Mouse (Mus musculus): ENCODE data around the gene Rbfox3.

Gene Rbfox3

DNA sequence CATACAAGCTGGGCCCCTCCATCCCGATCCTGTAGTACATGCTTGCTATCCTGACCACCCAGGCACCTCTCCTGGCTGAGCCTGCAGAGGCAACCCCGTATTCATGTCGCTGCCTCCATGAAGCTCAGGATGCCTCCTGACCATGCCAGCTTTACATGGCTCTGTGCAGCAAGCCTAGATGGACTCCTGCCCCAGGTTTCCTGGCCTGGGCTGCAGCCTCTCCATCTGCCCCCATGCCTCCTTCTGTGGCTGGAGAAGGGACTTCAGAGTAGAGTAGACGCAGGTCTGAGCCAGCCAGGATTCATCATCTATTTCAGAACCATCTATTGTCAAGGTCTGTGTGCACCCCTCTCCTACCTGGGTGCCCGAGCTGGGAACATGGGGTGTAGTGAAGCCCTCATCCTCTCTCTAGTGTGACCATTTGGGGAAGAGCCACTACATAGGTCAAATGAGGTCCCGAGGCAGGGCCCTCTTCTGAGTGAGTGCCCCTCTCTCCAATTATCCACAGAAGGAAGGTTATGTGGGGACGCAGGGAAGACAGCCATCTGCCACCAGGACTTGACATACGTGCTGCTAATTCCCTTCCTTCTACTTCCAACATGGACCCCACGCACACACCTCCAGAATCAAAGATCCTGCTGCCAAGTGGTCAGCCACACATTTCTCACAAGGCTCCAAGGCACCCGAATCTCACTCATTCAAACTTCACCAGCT lies 153.0 kb downstream of the Rbfox3 start:
- no peak for DNase-seq (ENCODE audit: low spot score)

DNA sequence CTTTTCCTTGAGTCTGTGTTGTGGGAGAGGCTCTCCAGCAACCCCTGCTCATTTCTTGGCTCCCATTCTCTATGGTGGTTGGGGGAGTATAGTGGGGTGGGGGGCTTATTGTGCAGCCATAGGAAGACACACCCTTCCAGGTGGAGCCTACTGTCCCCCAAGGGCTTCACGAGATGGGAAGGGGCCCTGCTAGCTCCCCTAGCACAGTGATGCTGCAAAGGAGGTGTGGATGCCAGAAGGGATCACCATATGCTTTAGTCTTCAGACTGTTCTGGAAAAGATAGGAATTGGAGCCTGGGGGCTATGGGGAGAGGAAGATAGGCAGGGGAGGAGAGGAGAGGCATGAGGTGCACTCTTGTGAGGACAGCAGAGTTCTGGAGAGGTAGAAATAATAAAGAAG lies 153.9 kb downstream of the Rbfox3 start:
- DNase-seq (ENCODE audit: low spot score): no peak

DNA sequence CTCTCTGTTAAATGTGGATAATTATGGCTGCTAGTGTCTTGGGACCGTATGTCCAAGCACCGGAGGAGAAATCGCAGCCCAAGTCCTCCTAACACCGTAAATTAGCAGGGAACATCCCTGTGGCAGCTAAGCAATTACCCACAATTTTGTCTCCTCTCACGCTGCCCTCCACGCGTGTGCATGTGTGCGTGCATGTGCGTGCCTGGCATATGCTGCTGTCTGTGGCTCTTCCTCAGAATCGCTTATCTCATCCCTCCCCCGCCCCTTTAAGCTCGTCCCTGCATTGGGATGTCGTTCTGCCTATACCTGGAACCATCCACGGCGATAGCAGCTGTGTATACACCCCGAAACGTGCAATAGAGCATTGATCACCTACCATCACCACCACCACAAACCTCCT lies 156.4 kb downstream of the Rbfox3 start:
- DNase-seq (ENCODE audit: low spot score): no peak

DNA sequence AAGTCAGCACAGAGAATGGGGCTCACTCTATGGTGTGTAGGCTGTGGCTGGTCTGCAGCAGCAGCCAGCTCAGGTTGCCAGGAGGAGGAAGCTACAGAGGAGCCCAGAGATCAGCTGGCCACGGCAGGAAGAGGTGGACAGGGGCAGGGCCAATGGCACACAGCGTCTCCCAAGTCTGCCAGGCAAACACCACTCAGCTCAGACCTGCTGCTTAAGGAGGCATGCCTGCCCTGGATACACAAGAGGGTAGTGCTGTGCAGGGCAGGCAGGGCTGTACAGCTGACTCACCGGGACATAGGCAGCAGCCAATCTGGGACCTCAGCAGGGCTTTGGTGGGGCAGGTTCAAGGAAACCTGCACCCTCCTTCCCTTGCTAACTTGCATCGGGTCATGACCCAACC lies 156.9 kb downstream of the Rbfox3 start:
- no peak for DNase-seq (ENCODE audit: low spot score)

DNA sequence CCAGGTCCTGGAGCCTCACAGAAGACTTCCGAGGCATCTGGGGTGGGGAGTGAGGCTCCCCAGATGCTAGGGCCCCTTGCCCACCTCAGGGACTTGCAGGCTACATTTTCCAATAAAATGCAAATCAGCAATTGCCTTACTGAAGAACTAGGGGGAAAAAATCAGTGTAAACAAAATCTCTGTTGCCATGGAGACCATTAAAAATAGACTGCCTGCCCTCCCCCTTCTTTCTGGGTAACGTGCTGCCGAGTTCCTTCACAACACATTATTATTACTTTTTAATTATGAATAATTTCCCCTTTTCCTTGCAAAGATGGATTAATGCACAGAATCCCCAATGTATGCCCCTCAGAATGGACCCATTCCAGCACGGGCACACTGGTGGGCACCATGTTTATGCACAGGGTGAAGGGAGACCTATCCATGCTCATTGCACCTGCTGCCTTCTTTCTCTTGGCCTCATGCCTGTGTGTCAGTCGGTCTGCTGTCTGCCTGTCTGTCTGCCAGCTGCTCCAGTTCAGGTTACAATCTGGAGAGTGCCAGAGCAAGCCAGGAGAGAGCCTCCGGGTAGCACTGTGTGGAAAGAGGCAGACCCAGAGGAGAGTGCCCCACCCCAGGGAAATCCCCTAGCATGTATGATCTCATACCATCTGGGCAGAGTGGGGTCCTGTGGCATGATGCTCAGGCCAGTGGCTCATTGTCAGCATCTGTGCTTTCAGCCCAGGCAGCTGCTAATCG lies 159.3 kb downstream of the Rbfox3 start:
- DNase-seq (ENCODE audit: low spot score): no peak

DNA sequence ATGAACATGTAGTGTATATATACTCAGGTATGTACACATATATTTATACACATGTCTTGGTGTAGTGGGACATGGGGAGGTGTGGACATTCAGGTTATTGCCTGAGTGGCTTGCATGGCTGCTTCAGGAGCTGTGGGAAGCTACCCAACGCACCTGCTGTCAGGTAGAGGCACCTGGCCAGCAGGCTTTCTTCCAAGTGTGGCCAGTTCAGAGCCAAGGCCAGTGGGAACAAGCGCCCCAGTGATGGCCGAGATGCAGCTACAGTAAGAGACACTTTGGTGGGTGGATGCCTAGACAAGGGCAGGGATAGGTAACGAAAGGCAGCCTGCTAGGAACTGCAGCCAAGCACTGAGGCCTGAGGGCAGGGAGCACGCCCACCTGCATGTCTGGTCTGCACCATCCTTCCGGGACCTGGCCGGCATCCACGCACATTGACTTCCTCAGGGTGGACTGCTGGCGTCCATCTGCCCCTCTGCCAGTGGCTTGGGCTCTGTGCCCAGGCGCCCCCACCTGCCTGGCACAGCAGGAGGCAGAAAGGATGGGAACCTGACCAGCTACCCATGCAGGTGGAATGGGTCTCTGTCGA lies 160.6 kb downstream of the Rbfox3 start:
- no peak for DNase-seq (ENCODE audit: low spot score)

DNA sequence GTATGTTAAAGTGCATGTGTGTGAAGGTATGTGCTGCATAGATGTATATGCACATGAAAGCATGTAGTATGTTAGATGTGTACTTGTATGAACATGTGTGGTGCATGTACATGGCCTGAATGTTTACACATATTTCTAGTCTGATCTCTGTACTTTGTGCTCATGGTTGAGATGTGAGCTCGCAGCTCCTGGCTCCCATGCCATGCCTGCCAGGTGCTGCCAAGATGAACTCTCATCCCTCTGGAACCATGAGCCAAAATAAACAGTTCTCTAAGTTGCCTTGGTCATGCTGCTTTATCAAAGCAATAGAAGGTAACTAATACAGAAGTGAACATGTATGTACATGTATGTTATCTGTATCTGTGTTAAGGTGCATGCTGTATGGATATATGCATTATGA lies 161.9 kb downstream of the Rbfox3 start:
- no peak for DNase-seq (ENCODE audit: low spot score)

DNA sequence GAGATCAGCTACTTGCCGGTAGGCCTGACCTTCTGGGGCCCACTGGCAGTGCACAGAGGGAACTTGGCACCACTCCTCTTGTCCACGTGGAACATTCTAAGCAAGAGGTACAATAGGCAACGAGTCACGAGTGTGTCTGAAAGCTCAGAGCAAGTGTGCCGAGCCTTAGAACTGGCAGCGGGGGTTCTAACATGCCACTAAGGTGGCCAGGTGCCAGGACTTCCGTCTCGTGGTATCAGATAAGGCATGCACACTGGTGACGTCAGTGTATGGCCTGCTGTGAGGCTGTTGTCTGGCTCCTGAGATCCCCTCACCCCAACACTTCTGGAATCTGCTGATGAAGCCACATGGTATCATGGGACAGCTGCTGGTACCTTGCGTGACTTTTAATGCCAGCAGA lies 162.8 kb downstream of the Rbfox3 start:
- no peak for DNase-seq (ENCODE audit: low spot score)

DNA sequence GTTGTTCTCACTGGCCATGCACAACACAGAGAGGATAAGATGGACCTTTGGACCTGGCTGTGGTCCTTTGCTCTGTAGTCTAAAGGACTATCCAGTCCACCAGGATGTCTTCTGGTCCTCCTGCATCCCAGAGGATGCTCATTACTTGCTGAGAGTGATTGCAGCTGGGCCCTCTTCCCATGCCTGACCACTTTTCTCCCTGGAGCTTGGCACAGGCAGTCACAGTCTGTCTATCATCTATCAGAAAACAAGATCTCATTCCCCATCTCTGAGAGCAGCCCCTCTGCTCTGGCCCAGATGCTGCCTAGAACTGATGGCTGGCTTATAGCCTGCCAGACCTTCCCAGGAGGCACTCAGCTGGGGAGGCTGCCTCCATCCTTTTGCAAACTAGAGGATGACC lies 166.1 kb downstream of the Rbfox3 start:
- no peak for DNase-seq (ENCODE audit: low spot score)

DNA sequence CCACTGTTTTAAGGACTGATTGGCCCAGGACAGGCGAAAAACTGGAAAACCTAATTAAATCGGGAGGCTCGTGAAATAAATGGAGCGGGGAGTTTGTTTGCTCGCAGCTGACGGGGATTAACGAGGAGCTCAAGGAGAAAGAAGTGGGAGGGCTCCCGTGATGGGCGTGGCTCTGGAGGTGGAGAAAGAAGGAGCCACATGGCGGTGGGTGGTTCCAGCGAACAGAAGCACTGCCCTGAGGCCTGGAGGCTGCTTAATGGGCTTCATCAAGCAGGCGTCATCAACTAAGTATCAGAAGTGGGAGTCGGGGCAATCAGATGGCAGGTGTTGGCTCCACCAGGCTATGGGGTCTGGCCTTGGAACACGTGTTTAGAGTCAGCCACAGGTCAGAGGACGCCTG lies 166.6 kb downstream of the Rbfox3 start:
- DNase-seq (ENCODE audit: low spot score): peak; percentile 12

DNA sequence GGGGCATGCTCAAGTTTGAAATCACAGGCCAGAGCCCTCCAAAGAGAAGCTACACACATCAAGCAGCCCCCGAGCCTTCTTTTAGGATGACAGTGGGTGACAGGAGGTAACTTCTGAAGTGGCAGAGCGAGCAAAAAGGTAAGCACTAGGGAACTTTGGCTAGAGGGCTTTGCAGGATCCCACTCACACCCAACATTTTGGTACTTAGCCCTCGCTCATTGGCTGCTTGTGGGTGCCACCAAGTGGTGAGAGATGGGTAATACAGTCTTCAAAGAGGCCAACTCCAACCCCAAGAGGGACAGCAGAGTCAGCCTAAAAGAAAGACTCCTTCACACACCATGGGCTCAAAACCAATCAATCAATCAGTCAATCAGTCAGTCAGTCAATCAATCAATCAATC lies 168.6 kb downstream of the Rbfox3 start:
- DNase-seq (ENCODE audit: low spot score): peak; percentile 25

DNA sequence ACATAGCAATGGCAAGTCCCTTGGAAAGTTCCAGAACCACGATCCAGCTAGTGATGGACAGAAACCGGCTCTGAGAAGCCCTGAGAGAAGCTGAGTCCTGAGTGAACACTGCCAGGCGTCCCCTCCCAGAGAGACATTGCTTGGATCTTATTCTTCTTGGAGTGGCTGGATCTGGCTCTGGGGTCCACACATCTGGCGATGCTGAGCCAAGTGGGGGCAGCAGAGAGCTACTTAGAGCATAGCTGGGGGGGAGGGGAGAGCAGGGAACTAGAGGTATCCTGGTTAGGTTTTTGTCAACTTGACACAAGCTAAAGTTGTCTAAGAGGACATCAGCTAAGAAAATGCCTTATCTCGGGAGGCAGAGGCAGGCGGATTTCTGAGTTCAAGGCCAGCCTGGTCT lies 170.1 kb downstream of the Rbfox3 start:
- DNase-seq (ENCODE audit: low spot score): no peak

DNA sequence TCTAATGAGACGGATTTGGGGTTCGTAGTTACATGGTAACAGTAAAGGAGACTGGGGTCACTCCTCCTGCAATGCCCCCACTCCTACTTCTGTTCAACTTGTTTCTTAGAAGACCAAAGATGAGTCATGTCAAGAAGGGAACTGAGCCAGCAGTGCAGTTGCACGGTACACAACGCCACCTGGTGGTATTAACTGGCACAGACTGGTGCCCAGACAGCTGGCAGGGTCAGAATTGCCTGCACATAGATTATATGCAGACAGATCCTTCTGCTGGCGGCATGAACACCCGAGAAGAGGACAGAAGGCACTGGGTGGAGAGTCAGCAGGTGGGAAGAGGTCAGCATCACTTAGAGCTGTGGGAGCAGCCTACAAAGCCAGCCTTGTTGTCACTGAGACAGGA lies 171.4 kb downstream of the Rbfox3 start:
- DNase-seq (ENCODE audit: low spot score): peak; percentile 56

DNA sequence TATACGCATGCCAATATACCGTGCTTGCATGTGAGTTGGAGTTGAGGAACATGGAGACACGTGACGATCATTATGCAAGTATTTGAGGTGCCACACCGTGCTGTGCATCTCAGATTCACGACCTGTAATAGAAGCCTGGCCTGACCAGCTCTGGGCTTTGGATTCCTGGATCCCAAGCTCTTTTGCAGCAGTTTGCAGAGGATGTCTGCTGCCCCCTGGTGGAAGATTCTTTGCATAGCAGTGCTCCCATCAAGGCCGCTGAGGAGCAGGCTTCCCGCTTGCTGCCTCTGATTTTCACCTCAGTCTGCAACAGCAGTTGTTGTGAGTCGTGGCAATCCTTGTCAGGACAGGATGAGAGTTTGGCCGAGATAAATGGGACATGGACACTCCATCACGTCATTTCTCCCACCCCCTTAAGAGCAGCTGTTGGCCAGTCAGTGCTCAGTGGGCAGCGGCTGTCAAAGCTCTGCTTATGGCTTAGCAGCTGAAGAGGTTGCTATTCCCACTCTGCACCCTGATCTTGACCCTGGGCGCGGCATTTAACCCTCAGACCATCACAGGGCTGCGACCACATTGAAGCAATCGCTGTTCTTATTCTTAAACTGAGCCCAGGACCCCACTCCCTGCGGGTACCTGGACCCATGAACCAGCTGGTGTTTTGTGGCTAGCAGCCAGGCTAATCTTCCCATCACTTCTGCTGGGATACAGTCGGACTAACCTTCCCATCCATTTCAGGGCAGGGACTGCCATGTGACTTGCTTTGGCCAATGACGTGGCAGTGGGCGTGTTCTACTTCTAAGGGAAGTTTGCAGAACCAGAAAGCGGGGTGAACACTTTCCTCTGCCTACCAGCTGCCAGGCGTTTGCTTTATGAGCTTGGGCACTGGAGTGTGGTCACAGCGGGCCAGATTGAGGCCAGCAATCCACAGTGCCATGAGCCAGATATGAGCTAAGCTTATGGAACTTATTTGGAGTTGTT lies 172.3 kb downstream of the Rbfox3 start:
- DNase-seq (ENCODE audit: low spot score): peak; percentile 75

DNA sequence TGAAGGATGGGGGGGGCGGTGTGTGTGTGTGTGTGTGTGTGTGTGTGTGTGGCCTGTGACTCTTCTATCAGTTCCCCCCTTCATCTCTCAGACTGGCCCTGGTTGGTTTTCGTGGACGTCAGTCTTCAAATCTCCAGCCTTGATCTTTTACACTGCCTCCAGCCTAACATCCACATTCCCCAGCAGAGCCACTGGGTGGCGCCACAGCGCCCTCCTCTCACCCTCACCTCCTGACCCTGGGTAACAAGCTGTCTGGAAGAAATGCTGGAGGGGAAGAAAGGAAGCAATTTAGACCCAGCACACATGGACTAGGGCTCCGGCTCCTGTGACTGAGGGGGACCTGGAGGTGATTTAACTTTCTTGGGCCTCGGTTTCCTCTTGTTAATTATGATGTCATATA lies 173.1 kb downstream of the Rbfox3 start:
- no peak for DNase-seq (ENCODE audit: low spot score)

DNA sequence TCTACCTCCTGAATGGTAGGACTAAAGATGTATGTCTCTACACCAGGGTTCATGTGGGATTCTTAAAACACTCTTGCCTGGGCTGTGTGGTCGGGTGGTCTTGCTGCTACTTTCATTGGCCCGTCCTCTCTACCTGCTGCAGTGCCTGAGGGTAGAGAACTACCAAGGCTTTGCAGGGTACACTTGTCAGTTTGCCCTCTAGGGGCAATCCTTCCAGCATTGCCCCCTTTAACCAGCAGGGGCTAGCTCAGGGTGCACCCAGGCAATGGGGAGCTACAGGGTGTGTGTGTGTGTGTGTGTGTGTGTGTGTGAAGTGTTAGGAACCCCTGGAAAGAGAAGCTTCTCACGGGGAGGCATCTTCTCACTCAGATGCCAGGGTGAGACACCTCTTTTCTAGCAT lies 173.6 kb downstream of the Rbfox3 start:
- no peak for DNase-seq (ENCODE audit: low spot score)

DNA sequence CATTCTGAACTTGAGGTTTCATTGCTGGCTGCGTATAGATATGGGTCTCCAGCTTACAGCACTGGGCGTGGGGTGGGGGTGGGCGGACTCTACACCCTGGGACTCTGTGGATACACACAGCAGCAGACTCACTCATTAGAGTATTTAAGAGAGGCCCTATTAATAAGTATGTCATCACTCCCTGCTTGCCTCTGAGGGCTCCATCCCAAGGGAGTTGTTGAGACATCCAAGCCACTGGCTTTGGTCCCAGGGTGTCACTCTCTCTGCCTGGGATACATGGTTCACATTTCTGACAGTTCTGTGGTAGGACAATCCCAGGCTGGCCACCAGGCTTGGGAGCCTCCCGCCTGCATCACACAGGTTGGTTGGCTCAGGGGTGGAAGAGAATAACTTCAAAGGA lies 174.4 kb downstream of the Rbfox3 start:
- no peak for DNase-seq (ENCODE audit: low spot score)

DNA sequence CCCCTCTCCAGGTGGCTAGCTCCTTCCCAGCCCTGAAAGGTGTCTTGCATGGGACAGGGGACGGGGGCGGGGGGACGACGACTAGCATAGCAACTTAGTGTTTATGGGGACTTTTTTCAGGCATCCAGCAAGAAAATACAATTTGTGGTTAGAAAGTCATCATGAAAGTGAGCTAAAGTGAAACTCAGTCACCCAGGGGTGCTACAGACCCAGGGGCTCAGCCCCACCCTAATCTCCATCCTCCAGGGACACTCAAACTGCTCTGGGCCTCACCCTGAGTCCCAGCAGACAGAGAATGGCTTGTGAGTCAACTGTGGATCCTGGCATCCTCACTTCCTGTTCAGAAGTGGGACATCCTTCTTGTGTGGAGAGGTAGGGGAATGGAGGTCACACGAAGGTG lies 179.7 kb downstream of the Rbfox3 start:
- DNase-seq (ENCODE audit: low spot score): no peak

DNA sequence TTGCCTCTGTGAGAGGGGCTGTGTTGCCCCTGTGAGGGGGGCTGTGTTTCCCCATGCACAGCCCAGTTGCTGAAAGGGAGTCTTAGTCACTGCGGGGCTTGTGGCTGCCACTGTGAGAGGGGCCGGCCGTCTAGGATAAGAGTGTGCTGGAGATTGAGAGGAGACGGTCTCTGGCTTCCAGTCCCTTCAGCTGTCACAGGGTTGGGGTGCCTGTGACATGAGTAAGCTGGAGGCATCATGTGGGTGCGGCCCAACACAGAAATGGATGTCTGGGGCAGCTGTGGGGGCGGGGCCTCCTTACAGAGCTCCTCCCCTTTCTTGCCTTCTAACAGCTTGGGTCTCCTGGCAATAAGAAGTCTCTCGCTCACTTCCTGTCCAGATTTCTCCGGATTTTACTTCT lies 182.0 kb downstream of the Rbfox3 start:
- no peak for DNase-seq (ENCODE audit: low spot score)

DNA sequence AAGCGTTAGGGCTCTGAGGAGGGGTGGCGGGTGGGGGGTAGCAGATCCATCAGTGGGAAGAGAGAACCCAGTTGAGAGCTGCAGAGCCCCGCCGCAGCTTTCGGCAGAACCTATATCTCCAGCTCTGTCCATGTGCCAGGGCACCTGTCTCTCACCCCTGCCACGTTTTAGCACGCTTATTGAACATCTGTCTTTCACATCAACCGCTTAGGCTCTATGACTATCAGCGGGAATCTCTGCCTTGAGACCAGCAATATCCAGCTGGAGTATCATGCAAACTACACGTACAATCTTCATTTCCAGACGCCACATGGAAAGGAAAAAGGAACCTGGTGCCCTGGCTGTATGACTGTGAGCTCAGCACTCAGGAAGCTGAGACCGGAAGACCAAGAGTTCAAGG lies 182.6 kb downstream of the Rbfox3 start:
- DNase-seq (ENCODE audit: low spot score): no peak

DNA sequence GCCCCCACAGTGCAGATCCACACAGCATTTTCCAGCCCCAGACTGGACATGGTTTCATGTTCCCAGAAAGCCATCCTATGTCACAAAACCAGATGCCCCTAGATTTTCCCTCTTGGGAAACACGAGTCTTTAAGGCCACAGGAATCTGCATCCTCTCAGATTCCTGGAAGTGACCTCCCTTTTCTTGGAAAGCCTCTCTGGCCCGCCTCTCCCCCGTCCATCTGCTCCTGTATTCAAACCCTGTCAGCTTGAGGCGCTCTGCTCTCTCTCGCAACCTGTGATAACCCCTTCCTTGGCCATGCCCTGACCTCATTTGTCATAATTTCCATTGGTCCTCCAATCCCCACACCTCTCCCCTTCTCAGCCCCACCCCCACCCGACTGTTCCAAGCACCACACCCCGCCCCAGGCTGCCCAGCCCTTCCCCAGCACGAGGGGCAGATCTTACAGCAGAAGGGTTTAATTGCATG lies 183.3 kb downstream of the Rbfox3 start:
- DNase-seq (ENCODE audit: low spot score): no peak

DNA sequence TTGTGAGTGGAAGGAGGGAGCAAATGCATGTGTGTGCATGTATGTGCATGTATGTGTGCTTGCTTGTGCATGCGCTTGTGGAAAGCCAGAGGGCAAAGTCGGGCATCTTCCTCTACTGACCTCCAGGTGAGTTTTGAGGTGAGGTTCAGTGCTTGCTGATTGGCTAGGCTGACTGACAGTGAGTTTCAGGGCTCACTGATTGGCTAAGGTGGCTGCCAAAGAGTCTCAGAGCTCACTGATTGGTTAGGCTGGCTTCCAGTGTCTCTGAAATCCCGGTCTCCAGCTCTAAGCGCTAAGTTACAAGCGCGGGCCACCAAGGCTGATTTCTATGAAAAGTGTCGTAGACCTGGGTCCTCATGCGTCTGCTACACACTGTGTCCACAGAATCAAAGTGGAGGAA lies 185.0 kb downstream of the Rbfox3 start:
- DNase-seq (ENCODE audit: low spot score): no peak
